Mouse (Mus musculus): ENCODE data around the gene Fsip1. TPM values are rescaled to one million over a fixed set of nuclear protein-coding genes. Genes with fewer than 3 reads are reported as not detected.
A peak's percentile ranks its signal among the peaks of the same experiment; 100 is the strongest.

Fsip1 gene
- total RNA-seq, 2 experiments from 2014 or later, result not detected

GRCm38 (mm10) chr2:118087044-118087726 lies 169.6 kb downstream of the Fsip1 start:
- DNase-seq, result no peak

DNA sequence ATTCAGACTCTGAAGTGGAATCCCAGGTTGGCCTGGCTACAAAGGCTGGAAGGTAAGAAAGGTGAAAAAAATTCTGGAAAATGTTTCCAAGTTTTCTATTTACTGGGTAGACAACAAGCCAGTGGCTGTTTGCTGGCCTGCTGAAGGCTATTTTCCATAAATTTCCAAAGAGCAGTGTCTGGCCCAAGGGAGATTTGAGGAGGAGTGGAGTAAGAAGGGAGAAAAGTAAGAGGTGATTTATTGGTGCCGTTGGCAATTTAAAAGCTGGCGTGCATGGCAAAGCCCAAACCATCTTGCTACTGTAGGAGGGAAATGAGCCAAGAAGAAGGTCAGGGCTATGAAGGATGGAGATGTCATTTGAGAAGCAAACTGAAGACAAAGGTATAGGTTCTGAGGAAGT lies 171.1 kb downstream of the Fsip1 start:
- DNase-seq, result no peak

- no peak for DNase-seq
Measured at GRCm38 (mm10) chr2:118084693-118085092, 172.1 kb downstream of the Fsip1 start.

DNA sequence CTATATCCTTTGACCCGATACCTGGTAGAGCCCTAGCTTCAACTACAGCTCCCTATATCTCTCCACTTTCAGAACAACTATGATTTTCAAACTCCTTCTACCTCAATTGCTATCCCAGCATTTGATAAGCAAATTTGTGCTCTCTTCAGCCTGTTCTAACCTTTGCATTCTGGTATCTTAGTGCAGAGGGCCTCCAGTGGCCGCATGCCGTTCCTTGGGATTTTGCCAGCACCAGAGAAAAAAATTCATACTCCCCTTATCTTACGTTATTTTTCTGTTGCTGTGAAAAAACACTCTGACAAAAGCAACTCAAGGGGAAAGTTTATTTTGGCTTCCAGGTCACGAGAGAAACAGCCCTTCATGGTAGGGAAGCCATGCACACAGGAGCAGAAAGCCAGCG lies 173.1 kb downstream of the Fsip1 start:
- DNase-seq, result peak; percentile 26 to 27

GRCm38 (mm10) chr2:118081581-118081980 lies 175.2 kb downstream of the Fsip1 start:
- DNase-seq, result no peak

Small RNAs within 50 kb of the gene (microRNA-seq; reads per million reads assigned to microRNA genes)
- gene Gm22800, result 0 reads per million in 2 experiments

Other genes with a start within 250 kb of the Fsip1 start
- gene Thbs1, start 145.1 kb downstream of the Fsip1 start, total RNA-seq (2021), result 10 to 100 TPM; 12.8 to 13.0 TPM
- under 1 TPM in 1 of 2 experiments, not detected in 1; 0.07 TPM for gene Gpr176, start 116.5 kb upstream of the Fsip1 start, total RNA-seq (2021)
- gene Eif2ak4, start 131.7 kb upstream of the Fsip1 start, total RNA-seq (2021), result 1 to 10 TPM; 5.1 to 7.3 TPM
- gene Srp14, start 222.7 kb upstream of the Fsip1 start, total RNA-seq (2021), result 100 to 1,000 TPM; 131 to 136 TPM